Mouse (Mus musculus) layer of hippocampus, postnatal 25 days (tissue): Measurements from ENCODE around the gene Alpl. TPM values are rescaled to one million over a fixed set of nuclear protein-coding genes. Genes with fewer than 3 reads are reported as not detected.

Experiments used
- DNase-seq, 2 experiments: peaks; one replicate each; pipeline ENCODE4 v3.0.0; 2022; ENCODE audit warnings: mixed read lengths in 2 of 2, low spot score in 1 of 2; ENCODE audit errors: extremely low spot score in 1 of 2
- total RNA-seq, 2 experiments: library from RNA; stranded (reverse); gene quantifications; 2 replicates each; pipeline ENCODE4 v1.2.3; 2021

The Alpl gene
- total RNA-seq, 2 experiments from 2014 or later: 4.9 to 6.4 TPM

DNA sequence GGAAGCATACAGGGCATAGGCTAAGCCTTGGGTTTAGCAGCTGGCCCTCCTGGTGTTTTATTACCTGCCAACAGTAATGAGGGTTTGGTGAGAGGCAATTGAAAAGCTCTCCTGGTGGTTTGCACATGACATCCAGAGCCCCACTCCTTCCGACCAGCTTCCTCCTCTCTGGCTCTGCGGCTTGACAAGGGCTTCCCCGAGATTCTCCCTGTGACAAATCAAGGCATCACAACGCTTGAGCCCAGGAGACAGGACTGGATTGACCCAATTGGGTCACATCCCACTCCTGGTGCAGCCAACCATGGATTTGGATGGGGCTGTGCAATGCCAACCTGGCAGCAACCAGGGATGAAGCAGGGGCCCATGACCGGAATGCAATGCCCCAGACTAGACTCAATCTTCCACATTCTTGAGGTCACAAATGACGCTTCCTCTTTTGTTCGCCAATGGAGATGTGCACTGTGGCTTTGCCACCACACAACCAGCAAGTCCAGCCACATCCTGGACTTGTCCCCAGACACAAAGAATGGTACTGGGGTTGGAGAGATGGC lies 11.2 kb upstream of the Alpl start:
- DNase-seq: no peak

GRCm38 (mm10) chr4:137801196-137801595 lies 5.0 kb upstream of the Alpl start:
- DNase-seq: no peak

- DNase-seq: no peak
Measured at GRCm38 (mm10) chr4:137800324-137800723, 4.1 kb upstream of the Alpl start.

- no peak for DNase-seq
Measured at GRCm38 (mm10) chr4:137797038-137797437, 854 bp upstream of the Alpl start.

- DNase-seq: no peak
Measured at GRCm38 (mm10) chr4:137794178-137794900, 1.8 kb downstream of the Alpl start.

DNA sequence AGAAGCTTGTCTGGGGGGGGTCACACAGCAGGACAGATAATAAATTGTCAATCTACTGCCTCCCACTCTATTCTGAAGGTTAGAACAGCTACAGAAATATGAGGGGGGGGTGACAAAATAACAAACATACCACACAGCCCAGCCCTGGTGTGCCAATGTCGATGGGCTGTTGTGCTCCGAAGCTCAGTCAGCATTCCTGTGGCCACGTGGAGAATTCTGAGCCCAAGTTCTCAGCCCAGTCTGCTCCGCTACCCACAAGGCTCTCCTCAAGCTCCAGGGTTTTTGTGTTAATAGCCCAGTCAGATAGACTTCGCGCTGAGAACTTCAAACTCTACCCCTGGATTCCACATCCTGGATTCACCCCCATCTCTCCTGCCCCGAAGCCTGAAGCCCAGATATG lies 2.6 kb downstream of the Alpl start:
- no peak for DNase-seq

DNA sequence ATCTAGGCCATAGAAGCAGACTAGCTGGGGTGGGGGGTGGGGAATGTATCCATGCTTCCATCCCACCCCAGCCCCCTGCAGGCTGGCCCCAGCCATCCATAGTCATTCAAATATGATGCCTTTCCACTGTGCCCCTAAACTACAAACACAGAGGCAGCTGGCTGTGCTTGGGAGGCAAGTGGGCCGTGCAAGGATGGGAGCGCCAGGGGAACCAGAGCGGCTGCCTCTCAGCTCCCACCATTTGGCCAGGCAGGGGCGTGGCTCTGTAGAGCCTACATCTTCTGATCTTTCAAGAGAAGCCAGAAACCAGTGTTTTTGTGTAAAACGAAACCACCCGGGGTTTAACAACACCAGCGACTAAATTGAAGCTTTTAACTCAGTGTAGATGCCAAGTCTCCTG lies 4.7 kb downstream of the Alpl start:
- DNase-seq: no peak

DNA sequence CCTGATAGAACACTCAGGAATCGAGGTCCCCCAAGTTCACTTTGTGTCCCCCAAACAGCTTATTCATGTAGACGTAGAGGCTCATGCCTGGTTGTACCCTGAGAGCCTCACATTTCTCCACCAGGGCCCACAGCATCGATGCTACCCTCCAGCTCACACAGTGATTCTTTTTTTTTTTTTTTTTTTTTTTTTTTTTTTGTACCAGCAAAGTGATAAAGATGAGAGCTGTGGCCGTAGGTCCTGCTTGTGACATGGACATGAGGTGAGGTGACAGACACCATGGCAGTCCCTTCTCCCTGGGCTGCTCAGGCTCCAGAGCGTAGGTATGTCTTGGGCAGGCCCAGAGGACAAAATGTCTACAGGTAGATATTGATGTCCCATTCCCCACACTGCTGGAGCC lies 5.2 kb downstream of the Alpl start:
- DNase-seq: no peak

GRCm38 (mm10) chr4:137788511-137789049 lies 7.6 kb downstream of the Alpl start:
- no peak for DNase-seq

GRCm38 (mm10) chr4:137787589-137788289 lies 8.4 kb downstream of the Alpl start:
- no peak for DNase-seq

GRCm38 (mm10) chr4:137786488-137786887 lies 9.7 kb downstream of the Alpl start:
- no peak for DNase-seq

DNA sequence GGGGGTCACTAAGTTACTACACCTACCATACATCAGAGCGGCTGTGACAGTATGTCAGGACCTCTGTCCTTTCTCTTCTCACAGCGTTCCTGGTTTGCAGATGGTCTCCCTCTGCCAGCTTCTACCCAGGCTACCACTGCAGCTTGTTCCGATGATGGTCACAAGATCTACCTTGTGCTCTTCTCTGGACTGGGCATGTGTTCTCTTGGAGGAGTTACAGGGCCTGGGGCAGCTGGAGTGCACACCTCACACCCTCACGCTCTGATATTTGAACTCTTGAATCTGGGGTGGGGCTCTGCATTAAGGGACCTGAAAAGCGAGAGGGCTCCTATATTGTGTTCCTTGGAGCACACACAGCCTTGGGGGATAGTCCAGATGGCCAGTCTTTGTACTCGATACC lies 10.9 kb downstream of the Alpl start:
- no peak for DNase-seq

DNA sequence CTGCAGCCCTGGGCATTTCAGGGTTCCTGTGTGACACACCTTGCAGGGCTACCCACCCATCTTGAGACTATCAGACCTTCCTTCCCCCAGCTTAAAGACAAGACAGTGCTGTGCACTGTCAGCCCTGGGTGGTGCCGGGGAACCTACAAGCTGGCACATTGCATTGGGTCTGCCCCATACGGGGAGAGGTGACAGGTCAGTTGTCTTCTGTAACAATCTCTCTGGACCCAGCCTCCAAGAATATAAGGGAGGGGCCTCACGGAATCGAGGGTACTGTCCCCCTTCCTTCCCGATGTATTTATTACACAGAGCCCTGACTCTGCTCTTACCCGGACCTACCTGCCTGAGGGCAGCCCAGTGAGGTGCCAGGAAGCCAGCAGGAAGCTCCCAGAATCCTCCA lies 11.4 kb downstream of the Alpl start:
- no peak for DNase-seq

DNA sequence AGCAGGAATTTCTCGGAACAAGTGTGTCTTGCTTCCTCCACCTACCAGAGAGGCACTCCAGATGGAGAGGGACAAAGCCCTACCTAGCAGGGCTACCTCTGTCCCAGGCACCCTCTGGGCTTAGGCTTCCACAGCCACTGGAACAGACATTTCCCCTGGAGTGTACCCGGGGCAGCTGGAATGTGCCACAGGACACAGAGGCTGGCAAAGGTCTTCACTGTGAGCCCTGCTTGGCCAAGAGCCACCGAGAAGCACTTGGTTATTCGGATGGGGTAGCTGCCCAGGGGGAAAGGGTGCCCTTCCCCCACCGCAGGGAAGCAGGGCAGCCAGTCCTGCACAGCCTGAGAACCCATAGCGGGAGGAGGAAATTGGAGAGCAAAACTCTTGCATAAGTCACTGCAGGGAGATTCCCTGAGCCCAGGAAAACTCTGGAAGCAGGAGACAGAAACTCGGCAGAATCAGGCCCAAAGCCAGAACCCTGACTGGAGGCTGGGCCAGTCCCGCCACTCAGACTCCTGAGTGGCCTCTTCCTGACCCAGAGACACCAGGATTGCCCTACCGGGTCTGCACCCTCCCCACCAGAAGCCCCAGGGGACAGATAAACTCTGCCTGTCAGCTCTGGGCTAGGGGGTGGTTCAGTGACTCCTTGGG lies 12.5 kb downstream of the Alpl start:
- peak in 1 of 2 experiments; percentile 30 for DNase-seq

GRCm38 (mm10) chr4:137781949-137782348 lies 14.2 kb downstream of the Alpl start:
- no peak for DNase-seq

- no peak for DNase-seq
Measured at GRCm38 (mm10) chr4:137780986-137781385, 15.2 kb downstream of the Alpl start.

DNA sequence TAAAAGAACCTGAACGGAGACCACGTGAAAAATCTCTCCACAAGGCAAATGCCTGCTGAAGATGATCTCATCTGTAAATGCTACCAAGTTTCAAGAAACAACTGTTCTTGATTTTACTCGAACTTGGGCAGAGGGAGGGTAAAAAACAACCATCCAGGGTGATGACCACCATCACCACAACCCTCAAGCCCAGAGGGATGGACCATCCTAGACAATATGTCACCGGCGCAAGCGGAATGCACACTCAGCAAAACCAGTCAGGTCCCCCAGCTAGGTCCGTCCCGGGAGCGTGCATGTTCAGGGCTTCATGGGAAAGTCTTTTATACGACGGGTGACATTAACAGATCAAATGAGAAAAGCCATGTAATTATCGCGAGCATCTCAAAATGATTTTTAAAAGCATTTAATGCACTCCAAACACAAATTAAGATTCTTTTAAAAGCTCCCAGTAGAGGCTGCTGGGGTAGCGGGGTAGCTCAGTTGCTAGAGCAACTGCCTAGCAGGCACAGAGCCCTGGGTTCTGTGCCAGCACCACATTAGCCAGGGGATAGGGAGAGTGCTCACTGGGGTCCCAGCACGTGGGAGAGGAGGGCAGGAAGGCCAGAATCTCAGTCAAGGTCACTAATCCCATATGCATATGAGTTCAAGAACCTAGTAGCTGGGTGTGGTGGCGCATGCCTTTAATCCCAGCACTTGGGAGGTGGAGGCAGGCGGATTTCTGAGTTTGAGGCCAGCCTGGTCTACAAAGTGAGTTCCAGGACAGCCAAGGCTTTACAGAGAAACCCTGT lies 17.6 kb downstream of the Alpl start:
- no peak for DNase-seq

GRCm38 (mm10) chr4:137777866-137778265 lies 18.3 kb downstream of the Alpl start:
- no peak for DNase-seq

- no peak for DNase-seq
Measured at GRCm38 (mm10) chr4:137774505-137774904, 21.7 kb downstream of the Alpl start.

DNA sequence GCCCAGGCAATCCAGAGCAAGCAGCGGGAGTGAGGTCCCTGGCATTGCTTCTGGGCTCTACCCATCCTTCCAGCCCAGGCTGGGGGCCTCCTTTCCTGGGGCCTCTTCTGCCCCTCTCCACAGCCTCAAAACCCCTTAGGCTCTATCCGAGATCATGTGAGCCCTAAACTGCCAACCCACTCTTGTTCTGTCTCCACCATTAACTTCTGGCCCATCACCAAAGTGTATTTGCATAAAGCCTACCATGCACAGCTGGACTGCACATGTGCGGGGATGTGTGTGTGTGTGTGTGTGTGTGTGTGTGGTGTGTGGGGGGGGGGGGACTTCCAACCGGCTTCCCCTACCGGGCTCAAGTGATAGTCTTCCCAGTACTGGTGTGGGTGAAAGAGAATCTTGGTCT lies 22.2 kb downstream of the Alpl start:
- no peak for DNase-seq
